Mouse (Mus musculus): ENCODE results near the gene Top3a.

DNA sequence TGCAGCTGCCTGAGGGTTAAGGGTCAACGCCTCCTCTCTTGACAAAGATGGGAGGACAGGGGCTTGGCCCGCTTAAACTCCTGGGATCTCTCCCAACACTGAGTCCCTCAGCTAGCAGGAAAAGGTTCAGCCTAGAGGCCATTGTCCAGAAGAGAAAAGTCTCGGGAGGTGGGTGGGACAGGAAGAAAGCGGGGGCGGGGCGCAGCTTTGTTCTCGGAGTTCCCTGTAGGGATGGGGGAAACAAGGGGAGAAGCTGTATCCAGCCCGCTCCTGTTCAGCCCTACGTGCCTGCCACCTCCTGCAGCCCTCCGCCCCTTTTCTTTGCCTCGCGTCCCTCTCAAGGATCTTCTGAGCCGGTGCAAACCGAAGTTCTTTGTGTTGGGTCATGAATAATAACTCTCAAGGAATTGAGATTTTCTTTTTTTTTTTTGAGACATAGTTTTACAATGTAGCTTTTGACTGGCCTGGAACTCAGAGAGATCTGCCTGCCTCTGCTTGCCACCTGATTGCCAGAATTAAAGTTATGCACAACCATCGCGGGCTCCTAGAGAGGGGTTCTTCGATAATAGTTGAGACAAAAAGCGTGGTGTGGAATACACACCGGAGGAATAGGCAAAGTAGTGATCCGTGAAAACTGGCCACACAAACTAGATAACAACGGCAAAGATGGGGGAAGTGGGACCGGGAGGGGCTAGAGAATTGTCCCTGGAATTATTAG lies 78.2 kb downstream of the Top3a start:
- TF ChIP-seq CTCF (IDR thresholded peaks at IDR 0.05; ENCODE audit: insufficient read depth, low read depth, low read length) (no peak), POLR2A (IDR thresholded peaks at IDR 0.05; ENCODE audit: insufficient read depth, low read depth, low read length) (no peak)
